Mouse (Mus musculus) megakaryocyte, embryonic 14.5 days (primary cell): ENCODE results near the gene Gm6592.
"Not testable (repeated sequence)": the region's sequence is repeated elsewhere in the genome, so short reads cannot be mapped to it uniquely, and the experiment has no call there.

Experiments used
- FLI1 ChIP-seq: IDR thresholded peaks from 2 replicates; pipeline ENCODE4 v1.6.1; 2012; ENCODE audit warnings: low read length, inconsistent platforms, mixed read lengths
- GATA1 ChIP-seq: IDR thresholded peaks from 3 replicates; pipeline ENCODE4 v1.6.1; 2012; ENCODE audit warnings: mixed read lengths, low read length, inconsistent platforms, borderline replicate concordance

- TF ChIP-seq GATA1, FLI1: not testable (repeated sequence)
Measured at GRCm38 (mm10) chrX:8803391-8803790, 40.4 kb upstream of the Gm6592 start, which contains the start of gene Ssxb5.
